22 mouse cellular contexts compared by ENCODE assay signal in genomic region chr3:93319449-93319848, GRCm38 (mm10). TPM values are rescaled to one million over a fixed set of nuclear protein-coding genes. Genes with fewer than 3 reads are reported as not detected.
"Had no signal": no experiment of that assay in that cellular context is flagged by ENCODE, and none has a peak within 500 bp of the region (broad histone marks: within the 10 kb centered on the region; RNA-seq: fewer than 3 reads in every experiment).

Hrnr (plus strand) TSS chr3:93319749.

- H3K36me3 ChIP-seq: neural tube, embryonic 12.5 days; neural tube, embryonic 13.5 days; neural tube, embryonic 15.5 days; stomach, embryonic 15.5 days had no signal

- H3K4me1 ChIP-seq: neural tube, embryonic 12.5 days; neural tube, embryonic 13.5 days; neural tube, embryonic 15.5 days; stomach, embryonic 15.5 days had no signal

- H3K9me3 ChIP-seq: neural tube, embryonic 12.5 days; neural tube, embryonic 13.5 days; neural tube, embryonic 15.5 days; stomach, embryonic 15.5 days had no signal

- DNase-seq: retina, postnatal 1 day; right cerebral cortex, adult 18-20 months; right cerebral cortex, postnatal 14 days; right cerebral cortex, postnatal 25 days; right cerebral cortex, postnatal 4 days; spleen, adult 18-20 months; thymus, adult 18-20 months; thymus, adult 2 months; thymus, postnatal 14 days; thymus, postnatal 25 days; thymus, postnatal 36 days; thymus, postnatal 4 days had no signal

- H3K4me2 ChIP-seq: neural tube, embryonic 12.5 days; neural tube, embryonic 13.5 days; neural tube, embryonic 15.5 days; stomach, embryonic 15.5 days had no signal

- H3K9ac ChIP-seq: neural tube, embryonic 12.5 days; neural tube, embryonic 13.5 days; neural tube, embryonic 15.5 days; stomach, embryonic 15.5 days had no signal

- H3K4me3 ChIP-seq: neural tube, embryonic 12.5 days; neural tube, embryonic 13.5 days; neural tube, embryonic 15.5 days; stomach, embryonic 15.5 days had no signal

- H3K27ac ChIP-seq: neural tube, embryonic 12.5 days; neural tube, embryonic 13.5 days; neural tube, embryonic 15.5 days; stomach, embryonic 15.5 days had no signal

- H3K27me3 ChIP-seq: neural tube, embryonic 12.5 days; neural tube, embryonic 13.5 days; neural tube, embryonic 15.5 days; stomach, embryonic 15.5 days had no signal

RNA-seq across cellular contexts. Expression of gene Hrnr, which starts in this region (rescaled TPM):
- polyA plus RNA-seq: neural tube, embryonic 12.5 days; neural tube, embryonic 13.5 days; neural tube, embryonic 14.5 days; small intestine, adult 2 months; spleen, adult 2 months; stomach, embryonic 14.5 days; testis, adult 2 months; urinary bladder, adult 2 months had no signal
